Mouse (Mus musculus) T-cell, adult 2 months (primary cell): ENCODE data around the gene Olfr724.
"Not testable (repeated sequence)": the region's sequence is repeated elsewhere in the genome, so short reads cannot be mapped to it uniquely, and the experiment has no call there.

Experiments
- DNase-seq: peaks from one replicate; pipeline ENCODE4 v3.0.0; 2022; ENCODE audit warnings: low spot score

The Olfr724 gene

DNA sequence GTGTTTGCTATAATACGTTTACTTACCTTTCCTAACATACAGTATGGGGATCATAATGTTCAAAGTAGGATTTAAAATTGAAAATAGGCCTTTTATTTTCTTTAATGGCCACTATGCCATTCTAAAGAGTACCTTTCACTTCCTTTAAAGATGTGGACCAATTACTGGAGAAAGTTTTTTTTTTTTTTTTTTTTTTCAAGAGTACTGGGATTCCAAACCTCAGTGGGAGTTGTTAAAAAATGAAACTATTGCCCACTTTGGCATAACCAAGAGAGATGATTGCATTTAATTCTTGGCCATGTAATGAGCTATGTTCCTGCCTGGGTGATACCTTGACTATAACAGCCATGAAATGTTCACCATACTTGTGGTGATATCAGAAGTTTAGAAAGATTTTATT is at the start of gene Olfr724:
Gene Olfr724 (minus strand): TSS at position 101 of the 400 bp plus-strand sequence.
- not testable (repeated sequence) for DNase-seq

DNA sequence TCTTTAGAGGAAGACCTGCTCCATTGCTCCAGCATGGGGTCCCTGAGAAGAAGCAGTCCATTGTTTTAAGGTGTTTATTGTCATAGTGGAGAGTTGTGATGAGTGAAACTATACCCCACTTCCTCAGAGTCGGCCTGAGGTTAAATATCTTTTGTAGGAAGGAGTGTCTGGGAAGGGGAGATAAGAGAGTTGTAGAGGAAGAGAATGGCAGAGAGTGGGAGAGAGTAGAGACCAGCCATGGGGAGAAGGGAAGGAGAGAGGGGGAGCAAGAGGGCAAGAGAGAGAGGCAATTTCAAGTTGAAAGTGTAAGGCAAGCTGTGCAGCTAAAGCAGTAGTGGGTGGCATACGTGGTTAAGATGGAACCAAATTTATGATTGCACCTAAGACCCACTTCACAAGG is 7.2 kb downstream of the Olfr724 start:
- no peak for DNase-seq

DNA sequence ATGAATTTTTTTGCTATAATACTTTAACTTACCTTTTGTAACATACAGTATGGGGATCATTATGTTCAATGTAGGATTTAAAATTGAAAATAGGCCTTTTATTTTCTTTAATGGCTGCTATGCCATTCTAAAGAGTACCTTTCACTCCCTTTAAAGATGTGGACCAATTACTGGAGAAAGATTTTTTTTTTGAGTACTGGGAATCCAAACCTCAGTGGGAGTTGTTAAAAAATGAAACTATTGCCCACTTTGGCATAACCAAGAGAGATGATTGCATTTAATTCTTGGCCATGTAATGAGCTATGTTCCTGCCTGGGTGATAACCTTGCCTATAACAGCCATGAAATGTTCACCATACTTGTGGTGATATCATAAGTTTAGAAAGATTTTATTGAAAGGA is 31.4 kb downstream of the Olfr724 start, which contains the start of gene Olfr723:
Gene Olfr723 (minus strand): TSS at position 101 of the 400 bp plus-strand sequence.
- DNase-seq = not testable (repeated sequence)
